In the genomic region with DNA sequence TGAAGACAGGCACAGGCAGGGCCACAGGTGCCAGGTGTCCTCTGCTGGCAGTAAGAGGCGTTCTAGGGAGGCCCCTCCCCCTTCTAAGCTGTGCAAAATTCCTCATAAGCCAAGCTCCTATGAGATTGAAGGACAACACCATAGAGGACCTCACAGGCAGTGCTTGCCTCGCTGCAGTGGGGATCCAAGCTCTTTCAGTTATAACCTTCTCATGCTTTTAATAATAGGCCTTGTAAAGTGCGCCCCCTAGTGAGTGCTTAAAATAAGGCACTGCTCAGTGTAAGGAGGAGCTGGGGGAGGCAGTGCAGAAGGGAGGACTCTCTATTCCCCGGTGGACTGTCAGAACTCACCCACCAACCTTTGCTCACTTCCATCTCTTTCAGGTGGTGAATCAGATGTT, we compare ENCODE assay signal across 8 mouse cellular contexts. TPM values are rescaled to one million over a fixed set of nuclear protein-coding genes. Genes with fewer than 3 reads are reported as not detected.
DNase-seq lines count a peak whose midpoint lies in the region; ATAC-seq and TF ChIP-seq lines count a peak whose summit lies in the region.

No protein-coding gene starts in this region.

- WGBS in kidney, adult 2 months, result 6% methylated on average over 4 of the region's 4 CpGs
- WGBS in limb, embryonic 10.5 days, result 13% methylated on average over 4 of the region's 4 CpGs
- WGBS in midbrain, embryonic 12.5 days, result 18% methylated on average over 4 of the region's 4 CpGs

- H3K9ac ChIP-seq in midbrain, embryonic 12.5 days (replicated peaks), result no peak overlapping the region

- H3K9me3 ChIP-seq in limb, embryonic 10.5 days (replicated peaks), result no peaks in the 10 kb centered on the region
- H3K9me3 ChIP-seq in midbrain, embryonic 12.5 days, result no peaks in the 10 kb centered on the region

- TF ChIP-seq POLR2A in cortical plate, adult 2 months (IDR thresholded peaks at IDR 0.05; ENCODE audit: extremely low read depth, insufficient read depth, low read length), result no peak
- no peak for TF ChIP-seq POLR2A in kidney, adult 2 months (IDR thresholded peaks at IDR 0.05; ENCODE audit: low read depth, low read length)

- peak; percentile 84 for DNase-seq in urinary bladder, postnatal 14 days (ENCODE audit: low spot score)
- no peak for DNase-seq in urinary bladder, postnatal 10 days (ENCODE audit: low spot score)
- DNase-seq in gastrocnemius, postnatal 4 days (ENCODE audit: low spot score in 2 of 2), result peak; percentile 57 to 79
- DNase-seq in kidney, adult 2 months, result peak; percentile 90
- DNase-seq in limb, embryonic 10.5 days (ENCODE audit: low spot score), result peak; percentile 72
- DNase-seq in skeletal muscle tissue, adult 2 months (ENCODE audit: low read depth, low spot score), result peak; percentile 71

- H3K4me1 ChIP-seq in cortical plate, adult 2 months (ENCODE audit: control insufficient read depth, insufficient read depth, low read length), result no peaks in the 10 kb centered on the region
- peaks cover 11% of the 10 kb centered on the region for H3K4me1 ChIP-seq in kidney, adult 2 months (ENCODE audit: control insufficient read depth, insufficient read depth, low read length)
- H3K4me1 ChIP-seq in limb, embryonic 10.5 days, result peaks cover 27% of the 10 kb centered on the region
- H3K4me1 ChIP-seq in midbrain, embryonic 12.5 days, result peaks cover 12% of the 10 kb centered on the region

- peak; percentile 74 for TF ChIP-seq CTCF in cortical plate, adult 2 months (IDR thresholded peaks at IDR 0.05; ENCODE audit: extremely low read depth, insufficient read depth, low read length)
- TF ChIP-seq CTCF in kidney, adult 2 months (conservative IDR thresholded peaks at IDR 0.05; ENCODE audit: insufficient read depth, insufficient read length, low read depth, low read length), result peak; percentile 75

- peak; percentile 27; the same call in 1 of the 2 replicates for ATAC-seq in midbrain, embryonic 12.5 days (ENCODE audit: low FRiP score, low read depth)

- no peak overlapping the region for H3K4me2 ChIP-seq in midbrain, embryonic 12.5 days (replicated peaks)

- H3K27me3 ChIP-seq in kidney, adult 2 months (replicated peaks; ENCODE audit: control insufficient read depth, insufficient read depth, low read length), result no peaks in the 10 kb centered on the region
- H3K27me3 ChIP-seq in limb, embryonic 10.5 days (ENCODE audit: low read depth, poor library complexity, severe bottlenecking), result no peaks in the 10 kb centered on the region
- no peaks in the 10 kb centered on the region; the same call in 1 of the 2 replicates for H3K27me3 ChIP-seq in midbrain, embryonic 12.5 days

- no peak overlapping the region for H3K27ac ChIP-seq in cortical plate, adult 2 months (ENCODE audit: insufficient read depth, low read length)
- H3K27ac ChIP-seq in kidney, adult 2 months (ENCODE audit: insufficient read depth, low read depth, low read length), result no peak overlapping the region
- peak overlapping the region; percentile 46; the same call in 1 of the 2 replicates for H3K27ac ChIP-seq in limb, embryonic 10.5 days
- no peak overlapping the region for H3K27ac ChIP-seq in midbrain, embryonic 12.5 days (replicated peaks)

- no peak overlapping the region for H3K4me3 ChIP-seq in cortical plate, adult 2 months (ENCODE audit: insufficient read depth, low read length)
- H3K4me3 ChIP-seq in kidney, adult 2 months (ENCODE audit: insufficient read depth, low read depth, low read length), result no peak overlapping the region
- no peak overlapping the region for H3K4me3 ChIP-seq in limb, embryonic 10.5 days
- no peak overlapping the region for H3K4me3 ChIP-seq in midbrain, embryonic 12.5 days

- H3K36me3 ChIP-seq in kidney, adult 2 months (ENCODE audit: control insufficient read depth, insufficient read depth, low read length), result no peaks in the 10 kb centered on the region
- no peaks in the 10 kb centered on the region for H3K36me3 ChIP-seq in limb, embryonic 10.5 days
- no peaks in the 10 kb centered on the region for H3K36me3 ChIP-seq in midbrain, embryonic 12.5 days

RNA-seq across cellular contexts. Expression of gene Acy3, which starts 6.1 kb away (rescaled TPM):
- 4.1 and 4.6 TPM in 2 replicates for polyA plus RNA-seq in cortical plate, adult 2 months (2012; rRNA removed)
- total RNA-seq in gastrocnemius, postnatal 4 days (2021), result 1 to 10 TPM; 7.0 to 7.6 TPM
- polyA plus RNA-seq in kidney, adult 2 months (2012; rRNA removed), result 1,670 and 2,218 TPM in 2 replicates
- 3.9 and 5.6 TPM in 2 replicates for polyA plus RNA-seq in limb, embryonic 10.5 days (2016; fragmentation: Nextera tagmentation; extraction: Ambion mirVana)
- polyA plus RNA-seq in midbrain, embryonic 12.5 days (2016; fragmentation: Nextera tagmentation; extraction: Ambion mirVana), result 0.88 and 1.3 TPM in 2 replicates

RNA-seq across cellular contexts. Expression of gene Aldh3b2, which starts 8.2 kb away (rescaled TPM):
- 2.1 and 2.4 TPM in 2 replicates for polyA plus RNA-seq in cortical plate, adult 2 months (2012; rRNA removed)
- 1 to 10 TPM in 1 of 2 experiments, under 1 TPM in 1; 0.88 to 1.7 TPM for total RNA-seq in gastrocnemius, postnatal 4 days (2021)
- polyA plus RNA-seq in kidney, adult 2 months (2012; rRNA removed), result 2.6 and 3.9 TPM in 2 replicates
- polyA plus RNA-seq in limb, embryonic 10.5 days (2016; fragmentation: Nextera tagmentation; extraction: Ambion mirVana), result 1.4 and 2.4 TPM in 2 replicates
- polyA plus RNA-seq in midbrain, embryonic 12.5 days (2016; fragmentation: Nextera tagmentation; extraction: Ambion mirVana), result 0.62 and 1.0 TPM in 2 replicates

RNA-seq across cellular contexts. Expression of gene Tbx10, which starts 12.2 kb away (rescaled TPM):
- polyA plus RNA-seq in cortical plate, adult 2 months (2012; rRNA removed), result not detected in 2 replicates
- total RNA-seq in gastrocnemius, postnatal 4 days (2021), result not detected
- polyA plus RNA-seq in kidney, adult 2 months (2012; rRNA removed), result 0.31 and 0.75 TPM in 2 replicates
- 0.10 TPM in 1 of 2 replicates, not detected in the other for polyA plus RNA-seq in limb, embryonic 10.5 days (2016; fragmentation: Nextera tagmentation; extraction: Ambion mirVana)
- polyA plus RNA-seq in midbrain, embryonic 12.5 days (2016; fragmentation: Nextera tagmentation; extraction: Ambion mirVana), result not detected in 2 replicates

RNA-seq across cellular contexts. Expression of gene Nudt8, which starts 20.1 kb away (rescaled TPM):
- polyA plus RNA-seq in cortical plate, adult 2 months (2012; rRNA removed), result 4.7 and 7.6 TPM in 2 replicates
- total RNA-seq in gastrocnemius, postnatal 4 days (2021), result 10 to 100 TPM; 18.5 to 19.0 TPM
- polyA plus RNA-seq in kidney, adult 2 months (2012; rRNA removed), result 19.9 and 20.9 TPM in 2 replicates
- 32.4 and 36.0 TPM in 2 replicates for polyA plus RNA-seq in limb, embryonic 10.5 days (2016; fragmentation: Nextera tagmentation; extraction: Ambion mirVana)
- 15.6 and 17.6 TPM in 2 replicates for polyA plus RNA-seq in midbrain, embryonic 12.5 days (2016; fragmentation: Nextera tagmentation; extraction: Ambion mirVana)

RNA-seq across cellular contexts. Expression of gene Gm49405, which starts 20.1 kb away (rescaled TPM):
- polyA plus RNA-seq in cortical plate, adult 2 months (2012; rRNA removed), result 3.1 and 3.2 TPM in 2 replicates
- total RNA-seq in gastrocnemius, postnatal 4 days (2021), result under 1 TPM; 0.49 to 0.74 TPM
- 1.2 and 1.7 TPM in 2 replicates for polyA plus RNA-seq in kidney, adult 2 months (2012; rRNA removed)
- 3.5 and 4.6 TPM in 2 replicates for polyA plus RNA-seq in limb, embryonic 10.5 days (2016; fragmentation: Nextera tagmentation; extraction: Ambion mirVana)
- polyA plus RNA-seq in midbrain, embryonic 12.5 days (2016; fragmentation: Nextera tagmentation; extraction: Ambion mirVana), result 3.5 and 4.5 TPM in 2 replicates

Comparison
In these comparisons a context has a peak if more than half of its experiments do, and no peak if none do; other contexts are left out.
1. RNA of gene Acy3, which starts 6.1 kb away (polyA plus RNA-seq): 1,670 to 2,218 TPM in kidney, adult 2 months; 3.9 to 5.6 TPM in limb, embryonic 10.5 days, 4.1 to 4.6 TPM in cortical plate, adult 2 months and 0.88 to 1.3 TPM in midbrain, embryonic 12.5 days; every median in the first group is over 100 times any median in the second.